Mouse (Mus musculus) neural tube, embryonic 11.5 days (tissue): ENCODE results near the gene Gm20521. TPM values are rescaled to one million over a fixed set of nuclear protein-coding genes. Genes with fewer than 3 reads are reported as not detected.

Experiments used
- ATAC-seq: fragments of 200-750 bp; cut with Nextera tagmentation; 2 replicates; pipeline ENCODE4 v1.8.0; 2017; ENCODE audit warnings: moderate number of reproducible peaks, mild to moderate bottlenecking, moderate TSS enrichment, moderate library complexity; ENCODE audit not compliant: insufficient read depth, low FRiP score, low TSS enrichment
- DNase-seq: peaks from one replicate; pipeline ENCODE4 v3.0.0-alpha.2; 2015; ENCODE audit warnings: low spot score
- H3K27ac ChIP-seq: fragments of 300-500 bp; sonication (generic); 2 replicates; pipeline ENCODE4 v1.5.1; 2014; ENCODE audit warnings: low read depth, mild to moderate bottlenecking, low read length
- H3K27me3 ChIP-seq: fragments of 300-500 bp; sonication (generic); 2 replicates; pipeline ENCODE4 v1.6.1; 2014; ENCODE audit warnings: mild to moderate bottlenecking, low read length, mixed read lengths; ENCODE audit not compliant: control insufficient read depth, insufficient read depth
- H3K36me3 ChIP-seq: fragments of 300-500 bp; sonication (generic); 2 replicates; pipeline ENCODE4 v1.6.1; 2014; ENCODE audit warnings: mild to moderate bottlenecking, low read length, moderate library complexity, mixed read lengths; ENCODE audit not compliant: control insufficient read depth, insufficient read depth
- H3K4me1 ChIP-seq: fragments of 300-500 bp; sonication (generic); 2 replicates; pipeline ENCODE4 v1.6.1; 2014; ENCODE audit warnings: low read length, mixed read lengths; ENCODE audit not compliant: control insufficient read depth, insufficient read depth
- H3K4me2 ChIP-seq: fragments of 300-500 bp; sonication (generic); 2 replicates; pipeline ENCODE4 v1.6.1; 2014; ENCODE audit warnings: low read depth, mild to moderate bottlenecking, moderate library complexity
- H3K4me3 ChIP-seq: fragments of 300-500 bp; sonication (generic); 2 replicates; pipeline ENCODE4 v1.5.1; 2014; ENCODE audit warnings: low read depth, low read length
- H3K9ac ChIP-seq: fragments of 300-500 bp; sonication (generic); 2 replicates; pipeline ENCODE4 v1.6.1; 2014; ENCODE audit warnings: mild to moderate bottlenecking, low read length
- H3K9me3 ChIP-seq: fragments of 300-500 bp; sonication (generic); 2 replicates; pipeline ENCODE4 v1.6.1; 2016; ENCODE audit warnings: low read length; ENCODE audit not compliant: control insufficient read depth
- WGBS: fragments of 180-500 bp; shearing (Covaris S2); extraction: QIAGEN DNeasy Blood & Tissue Kit; methylation state at CpG from one replicate; pipeline ENCODE4 v1.1.7; 2014; 5-methylcytosine and 5-hydroxymethylcytosine counted together
- polyA plus RNA-seq: library from polyadenylated mRNA; unstranded; fragments of >200 nt; fragmentation: Nextera tagmentation; extraction: Ambion mirVana; gene quantifications from 2 replicates; pipeline ENCODE4 v1.2.1, GENCODE M21; 2014

Gm20521 gene
- polyA plus RNA-seq, 1 experiment from 2014 or later: not detected

- H3K4me3 ChIP-seq: no peak overlapping the region
- no peak for DNase-seq
- no peaks in the 10 kb centered on the region for H3K36me3 ChIP-seq
- H3K27me3 ChIP-seq: no peaks in the 10 kb centered on the region
- H3K9ac ChIP-seq: no peak overlapping the region
- ATAC-seq: no peak
- H3K9me3 ChIP-seq: no peaks in the 10 kb centered on the region
- H3K4me1 ChIP-seq: 0 out of 2 replicates have a peak, but pooled peaks cover 3% of the 10 kb centered on the region
- 83% methylated on average over 5 of the region's 5 CpGs for WGBS
- H3K27ac ChIP-seq: no peak overlapping the region
- H3K4me2 ChIP-seq: no peak overlapping the region
Measured at GRCm38 (mm10) chr14:54865626-54866025, 17.6 kb upstream of the Gm20521 start.

GRCm38 (mm10) chr14:54866268-54866667 is 17.0 kb upstream of the Gm20521 start:
- H3K36me3 ChIP-seq: no peaks in the 10 kb centered on the region
- no peak overlapping the region for H3K4me3 ChIP-seq
- WGBS: 80% methylated on average over 3 of the region's 3 CpGs
- no peak overlapping the region for H3K9ac ChIP-seq
- no peaks in the 10 kb centered on the region for H3K27me3 ChIP-seq
- no peak overlapping the region for H3K4me2 ChIP-seq
- ATAC-seq (no peak), DNase-seq (no peak)
- H3K27ac ChIP-seq: no peak overlapping the region
- no peaks in the 10 kb centered on the region for H3K9me3 ChIP-seq
- H3K4me1 ChIP-seq: 0 out of 2 replicates have a peak, but pooled peaks cover 3% of the 10 kb centered on the region

- H3K9me3 ChIP-seq: no peaks in the 10 kb centered on the region
- no peak overlapping the region for H3K27ac ChIP-seq
- H3K4me3 ChIP-seq: no peak overlapping the region
- DNase-seq (peak; percentile 28), ATAC-seq (no peak)
- H3K4me1 ChIP-seq: 0 out of 2 replicates have a peak, but pooled peaks cover 3% of the 10 kb centered on the region
- H3K4me2 ChIP-seq: no peak overlapping the region
- WGBS: 61% methylated on average over 5 of the region's 5 CpGs
- H3K27me3 ChIP-seq: no peaks in the 10 kb centered on the region
- H3K9ac ChIP-seq: no peak overlapping the region
- H3K36me3 ChIP-seq: no peaks in the 10 kb centered on the region
Measured at GRCm38 (mm10) chr14:54866936-54867335, 16.3 kb upstream of the Gm20521 start.

- H3K27ac ChIP-seq: no peak overlapping the region
- H3K9me3 ChIP-seq: no peaks in the 10 kb centered on the region
- WGBS: 85% methylated on average over 4 of the region's 4 CpGs
- H3K4me2 ChIP-seq: no peak overlapping the region
- no peak for ATAC-seq
- DNase-seq: no peak
- 0 out of 2 replicates have a peak, but pooled peaks cover 3% of the 10 kb centered on the region for H3K4me1 ChIP-seq
- no peak overlapping the region for H3K4me3 ChIP-seq
- no peaks in the 10 kb centered on the region for H3K36me3 ChIP-seq
- H3K9ac ChIP-seq: no peak overlapping the region
- H3K27me3 ChIP-seq: no peaks in the 10 kb centered on the region
Measured at GRCm38 (mm10) chr14:54868026-54868425, 15.2 kb upstream of the Gm20521 start.

- Histone ChIP-seq H3K4me2 (no peak within 1 kb of the TSS), H3K4me1 (no peaks in the 10 kb centered on the region), H3K36me3 (no peaks in the 10 kb centered on the region), H3K9me3 (no peaks in the 10 kb centered on the region), H3K27ac (no peak within 1 kb of the TSS), H3K27me3 (no peaks in the 10 kb centered on the region), H3K4me3 (no peak within 1 kb of the TSS), H3K9ac (no peak within 1 kb of the TSS)
- 87% methylated on average over 5 of the region's 5 CpGs for WGBS
- ATAC-seq: no peak
- no peak for DNase-seq
Measured at GRCm38 (mm10) chr14:54870861-54871260, 12.4 kb upstream of the Gm20521 start, which contains the start of gene Homez. Gene Homez (minus strand): TSS chr14:54870961.

GRCm38 (mm10) chr14:54874165-54874564 is 9.1 kb upstream of the Gm20521 start:
- Histone ChIP-seq H3K9me3 (no peaks in the 10 kb centered on the region), H3K4me1 (0 out of 2 replicates have a peak, but pooled peaks cover 6% of the 10 kb centered on the region), H3K27me3 (no peaks in the 10 kb centered on the region), H3K27ac (no peak overlapping the region), H3K9ac (no peak overlapping the region), H3K4me3 (no peak overlapping the region), H3K36me3 (no peaks in the 10 kb centered on the region), H3K4me2 (no peak overlapping the region)
- DNase-seq (no peak), ATAC-seq (no peak)
- WGBS: 91% methylated on average over 3 of the region's 3 CpGs

- 3% methylated on average over 36 of the region's 36 CpGs for WGBS
- peak overlapping the region; percentile 67 for H3K4me3 ChIP-seq
- H3K36me3 ChIP-seq: no peaks in the 10 kb centered on the region
- H3K4me2 ChIP-seq: peak overlapping the region; percentile 99
- peak; percentile 61 for ATAC-seq
- no peak for DNase-seq
- H3K27ac ChIP-seq: peak overlapping the region; percentile 67
- peak overlapping the region; percentile 61 for H3K9ac ChIP-seq
- H3K4me1 ChIP-seq: 0 out of 2 replicates have a peak, but pooled peaks cover 6% of the 10 kb centered on the region
- no peaks in the 10 kb centered on the region for H3K9me3 ChIP-seq
- no peaks in the 10 kb centered on the region for H3K27me3 ChIP-seq
Measured at GRCm38 (mm10) chr14:54875844-54876538, 7.2 kb upstream of the Gm20521 start.

- peak overlapping the region; percentile 67 for H3K4me3 ChIP-seq
- 0 out of 2 replicates have a peak, but pooled peaks cover 6% of the 10 kb centered on the region for H3K4me1 ChIP-seq
- DNase-seq (peak; percentile 95), ATAC-seq (peak; percentile 92)
- no peaks in the 10 kb centered on the region for H3K9me3 ChIP-seq
- H3K4me2 ChIP-seq: peak overlapping the region; percentile 99
- H3K36me3 ChIP-seq: no peaks in the 10 kb centered on the region
- no peaks in the 10 kb centered on the region for H3K27me3 ChIP-seq
- H3K27ac ChIP-seq: peak overlapping the region; percentile 67
- peak overlapping the region; percentile 61 for H3K9ac ChIP-seq
- 0% methylated on average over 65 of the region's 72 CpGs for WGBS
Measured at GRCm38 (mm10) chr14:54876539-54877047, 6.6 kb upstream of the Gm20521 start.
